Mouse (Mus musculus) ES-Bruce4 (cell line): ENCODE results near the gene Smg1. TPM values are rescaled to one million over a fixed set of nuclear protein-coding genes. Genes with fewer than 3 reads are reported as not detected.
A peak's percentile ranks its signal among the peaks of the same experiment; 100 is the strongest.

ENCODE experiments used
- H3K27ac ChIP-seq: 2 replicates; pipeline ENCODE4 v1.5.1; 2012; ENCODE audit warnings: low read length, inconsistent platforms; ENCODE audit not compliant: insufficient read depth
- H3K27me3 ChIP-seq: 2 replicates; pipeline ENCODE4 v1.6.1; 2012; ENCODE audit warnings: mild to moderate bottlenecking, low read length, inconsistent platforms; ENCODE audit not compliant: control insufficient read depth, poor library complexity, insufficient read depth, severe bottlenecking
- H3K36me3 ChIP-seq: 2 replicates; pipeline ENCODE4 v1.6.1; 2012; ENCODE audit warnings: inconsistent platforms, mild to moderate bottlenecking, low read length, moderate library complexity; ENCODE audit not compliant: control insufficient read depth, poor library complexity, insufficient read depth, severe bottlenecking
- H3K4me1 ChIP-seq: one replicate; pipeline ENCODE4 v1.8.1; 2011; ENCODE audit warnings: low read length; ENCODE audit not compliant: control insufficient read depth, insufficient read depth
- H3K4me3 ChIP-seq: 2 replicates; pipeline ENCODE4 v1.5.1; 2011; ENCODE audit warnings: low read depth, mild to moderate bottlenecking, low read length
- H3K9ac ChIP-seq: 2 replicates; pipeline ENCODE4 v1.6.1; 2012; ENCODE audit warnings: low read depth, mild to moderate bottlenecking, inconsistent platforms; ENCODE audit not compliant: poor library complexity, severe bottlenecking
- H3K9me3 ChIP-seq: replicated peaks from 2 replicates; pipeline ENCODE4 v1.6.1; 2012; ENCODE audit warnings: mild to moderate bottlenecking, low read length, inconsistent platforms; ENCODE audit not compliant: control insufficient read depth, poor library complexity, insufficient read depth, severe bottlenecking
- CTCF ChIP-seq: IDR thresholded peaks from one replicate; pipeline ENCODE4 v1.8.1; 2011; ENCODE audit warnings: low read depth, low read length
- EP300 ChIP-seq: IDR thresholded peaks from 2 replicates; pipeline ENCODE4 v1.6.1; 2011; ENCODE audit warnings: low read depth, low read length; ENCODE audit not compliant: insufficient read depth
- POLR2A ChIP-seq: IDR thresholded peaks from one replicate; pipeline ENCODE4 v1.8.1; 2011; ENCODE audit warnings: low read length; ENCODE audit not compliant: insufficient read depth
- polyA plus RNA-seq: library from polyadenylated mRNA; stranded (reverse); fragments of >200 nt; gene quantifications from 2 replicates; pipeline ENCODE4 v1.2.4, GENCODE M21; 2011; ENCODE audit warnings: low read depth; ENCODE audit not compliant: missing spikeins, insufficient read depth, insufficient read length

Smg1 gene
- polyA plus RNA-seq, 1 experiment, result 90.8 TPM

- Histone ChIP-seq H3K27me3 (no peaks in the 10 kb centered on the region), H3K36me3 (peaks cover 42% of the 10 kb centered on the region), H3K4me1 (no peaks in the 10 kb centered on the region), H3K4me3 (no peak overlapping the region), H3K9me3 (no peaks in the 10 kb centered on the region), H3K27ac (no peak overlapping the region), H3K9ac (no peak overlapping the region)
- TF ChIP-seq EP300, result no peak
- no peak for TF ChIP-seq POLR2A
- TF ChIP-seq CTCF, result no peak
Observed at GRCm38 (mm10) chr7:118135128-118135527, 108.3 kb downstream of the Smg1 start.

GRCm38 (mm10) chr7:118129430-118130041 is 113.9 kb downstream of the Smg1 start, which contains the start of gene Arl6ip1:
TSS of gene Arl6ip1 (minus strand) at chr7:118129662.
- H3K4me3 ChIP-seq, result peak within 1 kb of the TSS; percentile 90
- TF ChIP-seq POLR2A, result peak; percentile 100
- TF ChIP-seq EP300, result no peak; the same call in 1 of the 2 replicates
- peak within 1 kb of the TSS; percentile 90 for H3K27ac ChIP-seq
- H3K4me1 ChIP-seq, result no peaks in the 10 kb centered on the region
- H3K36me3 ChIP-seq, result peaks cover 23% of the 10 kb centered on the region
- H3K9me3 ChIP-seq, result no peaks in the 10 kb centered on the region
- no peaks in the 10 kb centered on the region for H3K27me3 ChIP-seq
- H3K9ac ChIP-seq, result peak within 1 kb of the TSS; percentile 91

- Histone ChIP-seq H3K4me1 (no peaks in the 10 kb centered on the region), H3K36me3 (peaks cover 27% of the 10 kb centered on the region), H3K9ac (peak overlapping the region; percentile 91), H3K4me3 (peak overlapping the region; percentile 90), H3K27ac (peak overlapping the region; percentile 83), H3K9me3 (no peaks in the 10 kb centered on the region), H3K27me3 (no peaks in the 10 kb centered on the region)
- no peak for TF ChIP-seq EP300
- no peak for TF ChIP-seq CTCF
- TF ChIP-seq POLR2A, result no peak
Observed at GRCm38 (mm10) chr7:118128925-118129429, 114.5 kb downstream of the Smg1 start.

GRCm38 (mm10) chr7:118126219-118126875 is 117.1 kb downstream of the Smg1 start:
- Histone ChIP-seq H3K4me1 (no peaks in the 10 kb centered on the region), H3K9me3 (no peaks in the 10 kb centered on the region), H3K36me3 (peaks cover 39% of the 10 kb centered on the region), H3K4me3 (peak overlapping the region; percentile 23; the same call in 1 of the 2 replicates), H3K9ac (peak overlapping the region; percentile 51), H3K27ac (no peak overlapping the region), H3K27me3 (no peaks in the 10 kb centered on the region)
- TF ChIP-seq EP300 (no peak), POLR2A (no peak), CTCF (no peak)

GRCm38 (mm10) chr7:118125736-118126135 is 117.7 kb downstream of the Smg1 start:
- H3K4me1 ChIP-seq, result peaks cover 2% of the 10 kb centered on the region
- no peaks in the 10 kb centered on the region for H3K27me3 ChIP-seq
- H3K27ac ChIP-seq, result no peak overlapping the region
- H3K9me3 ChIP-seq, result no peaks in the 10 kb centered on the region
- TF ChIP-seq EP300, result no peak
- TF ChIP-seq CTCF, result no peak
- TF ChIP-seq POLR2A, result no peak
- H3K36me3 ChIP-seq, result peaks cover 44% of the 10 kb centered on the region
- no peak overlapping the region for H3K4me3 ChIP-seq
- no peak overlapping the region for H3K9ac ChIP-seq
